Mouse (Mus musculus): ENCODE results near the gene Srbd1.

Gene Srbd1

DNA sequence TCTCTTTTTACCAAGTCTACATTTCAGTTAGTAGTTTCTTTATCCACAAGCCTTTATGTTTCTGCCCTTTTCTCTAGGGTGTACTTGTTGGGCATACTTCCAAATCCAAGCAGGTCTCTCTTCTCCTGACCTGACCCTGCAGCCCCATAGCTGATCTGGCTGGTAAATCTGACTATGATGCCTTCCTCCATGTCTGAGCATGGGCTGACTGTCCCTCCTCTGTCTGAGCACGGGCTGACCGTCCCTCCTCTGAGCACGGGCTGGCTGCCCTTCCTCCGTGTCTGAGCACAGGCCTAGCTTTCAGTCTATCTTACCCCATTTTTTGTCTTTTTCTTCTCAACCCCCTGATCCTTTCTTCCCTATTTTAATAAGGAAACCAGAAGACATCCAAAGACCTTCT lies 162.7 kb downstream of the Srbd1 start:
- DNase-seq (ENCODE audit: low spot score in 2 of 2): no peak

DNA sequence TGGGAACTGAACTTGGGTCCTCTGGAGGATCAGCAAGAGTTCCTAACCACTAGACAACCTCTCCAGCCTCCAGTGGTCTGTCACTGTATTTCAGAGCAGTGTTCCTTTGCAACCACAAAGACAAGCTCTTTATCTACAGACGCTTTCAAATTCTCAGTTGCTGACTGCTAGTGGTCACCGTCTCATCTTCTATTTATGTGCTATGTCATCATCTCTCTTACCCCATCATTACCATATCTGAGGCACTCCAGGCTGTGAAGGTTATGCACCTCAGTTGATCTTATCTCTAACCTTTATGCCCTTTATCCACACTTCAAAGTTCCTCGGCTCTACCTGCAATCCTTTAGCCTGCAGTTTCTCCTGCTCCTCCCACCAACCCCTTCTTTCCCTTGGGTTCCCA lies 163.1 kb downstream of the Srbd1 start:
- DNase-seq (ENCODE audit: low spot score in 2 of 2): no peak

DNA sequence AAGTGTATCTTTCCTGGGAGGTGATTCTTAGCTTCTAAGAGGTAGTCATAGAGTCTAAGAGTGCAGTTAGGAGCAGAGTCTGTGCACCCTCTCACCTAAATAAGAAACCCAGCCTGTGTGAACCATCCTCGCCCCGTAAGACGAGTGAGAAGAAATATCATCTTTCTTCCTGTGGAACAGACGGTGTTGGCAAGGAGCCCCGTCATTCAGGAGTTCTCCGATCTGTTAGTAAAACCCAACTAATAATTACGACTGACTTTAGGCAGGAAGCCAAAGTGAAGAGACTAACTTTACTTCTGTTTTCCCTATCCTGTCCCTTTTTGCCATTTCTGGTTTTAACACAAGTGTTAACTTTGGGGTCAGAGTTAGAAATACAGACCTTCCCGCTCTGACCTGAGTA lies 166.1 kb downstream of the Srbd1 start:
- no peak for DNase-seq (ENCODE audit: low spot score in 2 of 2)

DNA sequence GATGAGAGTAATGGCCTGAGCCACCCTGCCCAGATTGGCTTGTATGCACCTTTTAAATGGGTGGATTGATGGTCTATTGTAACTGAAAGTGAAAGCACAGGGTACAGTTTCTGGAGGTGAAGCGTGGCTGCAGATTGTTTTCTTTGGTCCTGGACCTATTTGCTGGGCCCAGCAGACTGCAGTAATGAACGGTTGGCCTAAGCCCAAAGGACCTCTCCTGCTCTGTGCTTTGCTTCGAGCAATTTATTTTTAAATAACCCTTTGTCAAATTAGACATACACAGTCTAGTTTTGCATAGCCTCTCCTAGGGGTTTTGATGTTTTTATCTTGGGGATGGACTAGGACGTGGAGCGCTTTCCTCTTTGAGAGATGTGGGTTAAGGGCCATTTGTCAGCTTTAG lies 169.9 kb downstream of the Srbd1 start:
- DNase-seq (ENCODE audit: low spot score in 2 of 2): no peak

DNA sequence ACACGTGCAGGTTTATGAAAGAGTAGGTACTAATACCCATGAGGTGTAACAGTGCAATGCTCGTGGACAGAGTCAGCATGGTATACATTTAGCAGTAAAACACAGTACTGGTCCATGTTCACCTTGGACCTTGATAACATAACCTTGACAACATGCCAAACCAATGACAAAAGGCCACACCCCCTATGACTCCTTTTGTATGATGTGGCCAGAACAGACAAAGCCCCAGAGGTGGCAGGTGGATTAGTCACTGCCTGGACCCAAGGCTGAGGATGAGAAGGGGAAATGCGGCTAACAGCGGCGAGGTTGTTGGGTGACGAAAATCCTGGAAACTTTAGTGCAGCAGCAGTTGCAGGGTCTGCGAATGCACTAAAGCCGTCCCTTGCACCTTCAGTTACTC lies 170.4 kb downstream of the Srbd1 start:
- no peak for DNase-seq (ENCODE audit: low spot score in 2 of 2)

DNA sequence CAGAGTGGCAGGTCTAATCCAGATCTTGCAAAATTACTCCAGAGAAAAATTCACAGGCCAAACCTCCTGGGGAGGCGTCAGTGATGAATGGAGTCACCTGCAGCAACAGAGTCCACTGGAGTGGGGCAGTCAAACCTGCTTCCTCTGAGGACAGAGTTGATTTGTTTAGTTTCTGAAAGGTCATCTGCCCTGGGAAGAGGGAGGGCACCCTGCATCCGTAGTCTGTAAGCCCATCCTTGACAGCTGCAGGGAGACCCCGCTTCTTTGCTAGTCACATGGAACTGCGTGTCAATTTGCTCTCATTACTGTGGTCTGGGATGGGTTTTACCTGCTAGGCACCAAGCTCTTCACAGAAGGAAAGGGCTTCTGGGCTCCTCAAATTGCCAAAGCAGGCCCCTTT lies 173.9 kb downstream of the Srbd1 start:
- no peak for DNase-seq (ENCODE audit: low spot score in 2 of 2)

DNA sequence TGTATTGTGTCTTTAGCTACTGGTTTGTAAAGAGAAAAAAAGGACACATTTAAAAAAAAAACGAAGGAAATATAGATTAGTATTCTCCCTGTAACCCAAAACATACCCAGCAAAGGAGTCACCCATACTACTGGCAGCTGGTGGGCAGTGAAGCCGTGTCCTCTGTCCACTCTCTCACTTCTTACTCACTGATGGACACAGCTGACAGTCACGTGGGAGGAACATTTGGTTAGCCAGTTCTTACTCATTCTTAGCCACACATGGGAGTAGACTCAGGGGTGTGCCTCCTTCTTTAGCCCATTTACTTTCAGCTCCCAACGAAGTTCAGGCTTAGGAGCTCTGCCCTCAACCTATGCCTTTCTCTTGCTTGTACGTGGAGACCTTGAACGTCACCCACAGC lies 183.3 kb downstream of the Srbd1 start:
- DNase-seq (ENCODE audit: low spot score in 2 of 2): no peak

DNA sequence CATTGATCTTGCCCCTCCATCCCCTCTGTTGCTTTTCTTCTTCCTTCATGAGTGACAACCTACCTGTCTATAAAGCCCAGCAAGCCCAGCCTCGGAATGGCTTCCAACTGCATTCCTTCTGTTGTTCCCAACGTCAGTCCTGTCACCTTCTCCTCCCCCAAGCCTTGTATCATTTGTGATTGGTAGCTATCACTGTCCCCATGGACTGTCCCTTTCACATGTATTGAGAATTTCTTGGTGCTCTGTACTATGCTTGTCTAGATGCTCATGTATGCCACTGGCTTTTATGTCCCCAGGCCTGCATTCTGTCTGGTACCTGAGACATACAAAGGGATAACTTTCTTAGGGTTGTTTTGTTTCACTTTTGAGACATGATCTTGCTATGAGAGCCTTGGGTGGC lies 193.2 kb downstream of the Srbd1 start:
- no peak for DNase-seq (ENCODE audit: low spot score in 2 of 2)

DNA sequence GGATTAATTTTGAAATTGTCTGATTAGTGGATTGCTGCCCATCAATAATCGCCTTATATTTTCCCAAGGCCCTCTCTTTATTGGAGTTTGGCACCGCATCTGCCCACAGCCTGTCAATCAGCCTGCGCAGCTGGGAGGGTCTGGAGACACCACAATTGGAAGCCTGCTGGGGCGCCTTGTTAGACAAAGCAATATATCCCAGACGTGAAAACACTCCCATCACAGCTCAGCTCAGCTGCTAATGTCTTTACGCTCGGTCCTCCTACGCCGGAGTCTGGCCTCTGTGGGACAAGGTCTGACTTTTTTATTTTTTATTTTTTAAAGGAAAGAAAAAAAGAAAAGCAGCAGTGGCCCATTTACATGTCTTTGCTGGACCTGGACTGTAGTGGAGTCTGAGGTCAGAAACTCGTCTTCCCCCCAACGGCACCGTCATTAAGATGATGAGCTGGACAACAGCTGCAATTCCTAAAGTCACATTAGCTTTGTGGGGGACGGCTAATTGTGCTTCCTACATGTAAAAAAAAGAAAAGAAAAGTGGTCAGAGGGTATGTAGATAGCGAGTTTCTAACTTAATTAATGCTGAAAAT lies 195.0 kb downstream of the Srbd1 start:
- no peak for DNase-seq (ENCODE audit: low spot score in 2 of 2)

DNA sequence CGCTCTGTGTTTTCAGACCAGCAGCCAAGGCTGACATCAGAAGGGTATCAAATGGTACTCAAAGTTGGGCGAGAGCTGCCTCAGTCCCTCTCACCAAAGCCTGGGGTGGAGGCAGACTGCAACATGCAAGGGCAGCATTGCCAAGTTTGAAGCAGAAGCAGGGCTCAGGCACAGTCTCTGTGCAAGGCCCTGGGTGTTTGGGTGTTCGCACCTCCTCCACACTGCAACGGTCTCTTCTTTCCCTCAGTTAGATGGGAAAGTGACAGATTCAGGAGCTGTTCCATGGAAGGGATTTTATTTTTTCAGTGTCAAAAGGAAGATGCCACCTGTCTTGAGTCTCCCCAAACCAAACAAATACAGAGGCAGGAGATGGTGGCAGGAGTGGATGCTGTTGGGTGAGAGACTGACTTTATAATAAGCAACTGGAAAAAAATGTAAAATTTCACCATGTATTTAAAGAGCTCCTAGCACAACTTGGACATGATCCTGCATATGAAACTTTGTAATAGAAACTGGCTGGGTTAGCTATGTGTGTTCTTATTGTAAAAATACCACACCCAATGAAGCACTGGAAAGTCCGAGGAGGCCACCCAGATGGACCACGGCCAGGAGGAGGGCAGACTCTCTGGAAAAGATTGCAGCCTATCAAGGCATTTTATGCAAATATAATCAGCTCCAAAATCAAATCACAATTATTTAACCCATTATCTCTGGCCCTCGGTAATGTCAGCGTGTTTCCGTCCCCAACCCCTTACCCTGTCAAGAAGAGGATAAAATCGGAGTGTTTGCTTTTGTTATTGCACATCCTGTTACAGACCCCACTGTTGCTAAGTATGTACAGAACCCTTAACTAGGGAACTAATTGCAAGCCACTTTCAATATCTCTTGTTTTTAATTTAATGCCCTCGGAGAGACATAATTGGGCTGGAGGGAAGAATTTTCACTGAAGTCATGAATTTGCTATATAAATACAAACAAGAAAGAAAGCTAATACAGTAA lies 195.8 kb downstream of the Srbd1 start:
- DNase-seq (ENCODE audit: low spot score in 2 of 2): peak; percentile 11 to 30

DNA sequence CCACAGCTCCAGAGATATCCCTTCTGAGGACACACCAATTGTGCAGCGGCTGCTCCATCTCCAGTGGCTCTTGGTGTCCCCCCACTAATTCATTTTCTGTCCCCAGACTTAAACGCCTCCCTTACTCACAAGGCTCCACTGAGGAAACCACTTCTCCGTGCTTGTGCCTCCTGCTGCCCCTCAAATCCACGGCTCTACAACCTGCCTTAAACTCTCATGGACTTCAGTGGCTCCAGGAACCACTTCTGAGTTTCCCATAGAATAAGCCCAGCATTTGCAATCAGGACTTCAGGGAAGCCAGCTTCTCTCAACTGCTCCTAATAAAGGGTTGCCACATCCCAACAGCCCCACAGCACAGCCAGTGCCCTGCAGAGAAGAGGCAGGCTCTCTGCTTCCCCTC lies 200.2 kb downstream of the Srbd1 start:
- no peak for DNase-seq (ENCODE audit: low spot score in 2 of 2)

DNA sequence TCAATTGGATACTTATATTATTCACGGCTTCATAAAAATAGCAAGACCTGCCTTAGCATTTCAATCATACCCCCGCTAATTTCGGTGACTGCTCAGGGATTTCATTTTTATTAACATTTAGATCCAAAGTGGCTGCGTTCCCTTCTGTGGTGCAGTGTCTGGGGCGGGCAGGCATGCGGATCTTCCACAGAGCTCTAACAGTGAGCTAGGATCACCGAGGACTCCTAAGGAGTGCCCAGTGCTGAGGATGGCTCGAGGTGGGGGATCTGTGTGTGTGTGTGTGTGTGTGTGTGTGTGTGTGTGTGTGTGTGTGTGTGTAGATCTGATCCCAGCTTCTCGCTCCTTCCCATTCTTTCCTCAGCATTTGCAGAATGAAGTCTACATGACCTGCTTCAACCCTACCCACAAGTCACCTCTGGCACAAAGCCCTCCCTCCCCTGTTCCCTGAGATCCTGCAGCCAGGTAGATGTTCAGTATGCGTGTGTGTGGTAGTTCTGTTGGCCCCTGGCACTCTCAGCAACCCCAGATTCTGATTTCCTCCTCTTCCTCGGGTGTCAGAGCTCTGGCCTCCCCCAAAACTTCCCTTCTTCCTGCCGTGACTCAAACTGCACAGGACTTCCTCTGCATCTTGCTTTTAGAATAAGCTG lies 200.9 kb downstream of the Srbd1 start:
- DNase-seq (ENCODE audit: low spot score in 2 of 2): no peak

DNA sequence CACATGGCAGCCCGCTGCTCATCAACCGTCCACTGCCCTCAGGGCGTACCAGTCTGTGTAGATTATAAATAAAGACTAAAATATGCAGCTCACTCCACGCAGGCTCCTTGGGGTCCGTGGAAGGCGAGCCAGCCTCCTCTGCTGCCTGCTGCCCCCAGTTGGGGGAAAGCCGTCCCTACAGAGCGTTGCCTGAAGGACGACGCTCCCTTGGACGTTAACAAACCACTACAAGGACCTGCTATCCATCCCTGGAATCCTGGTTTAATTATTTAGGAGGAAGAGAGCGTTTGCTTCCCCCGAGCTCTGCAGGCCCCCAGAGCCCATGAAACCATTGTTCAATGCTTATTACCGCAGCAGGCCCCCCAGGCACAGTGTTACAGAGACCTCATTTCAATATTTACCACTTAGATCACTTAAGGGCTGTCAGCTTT lies 201.4 kb downstream of the Srbd1 start:
- DNase-seq (ENCODE audit: low spot score in 2 of 2): no peak

DNA sequence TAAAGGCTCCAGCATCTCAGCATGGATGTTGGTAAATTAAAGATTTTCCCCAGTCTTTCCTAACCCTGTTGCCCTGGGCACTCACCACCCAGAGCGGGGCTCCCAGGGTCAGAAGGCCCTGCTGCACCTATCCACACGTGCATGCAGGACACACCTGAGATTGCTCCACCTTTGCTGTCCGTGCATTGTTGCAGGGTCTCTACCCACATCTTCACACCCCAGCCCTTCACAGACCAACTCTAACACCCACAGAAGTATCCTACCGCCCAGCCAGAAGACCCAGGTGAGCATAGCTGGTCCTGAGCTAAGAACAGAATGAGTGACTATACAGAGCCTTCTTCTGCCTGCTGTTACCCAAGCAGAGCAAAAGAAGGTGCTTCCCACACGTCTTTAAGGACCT lies 201.9 kb downstream of the Srbd1 start:
- no peak for DNase-seq (ENCODE audit: low spot score in 2 of 2)

DNA sequence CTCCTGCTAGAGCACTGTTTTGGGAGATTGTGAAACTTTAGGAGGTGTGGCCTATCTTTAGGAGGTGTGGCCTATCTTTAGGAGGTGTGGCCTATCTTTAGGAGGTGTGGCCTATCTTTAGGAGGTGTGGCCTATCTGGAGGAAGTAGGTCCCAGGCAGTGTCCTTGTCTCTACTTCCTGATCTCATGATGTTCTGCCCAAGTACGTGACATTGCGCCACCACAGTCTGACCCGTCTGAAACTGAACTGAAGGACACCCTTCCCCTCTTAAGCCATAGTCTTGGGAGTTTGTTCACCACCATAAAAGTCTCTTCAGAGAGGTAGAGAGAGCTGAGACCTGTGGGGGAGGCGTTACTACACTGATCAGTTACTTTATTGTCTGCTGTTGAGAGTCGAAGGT lies 202.9 kb downstream of the Srbd1 start:
- no peak for DNase-seq (ENCODE audit: low spot score in 2 of 2)

DNA sequence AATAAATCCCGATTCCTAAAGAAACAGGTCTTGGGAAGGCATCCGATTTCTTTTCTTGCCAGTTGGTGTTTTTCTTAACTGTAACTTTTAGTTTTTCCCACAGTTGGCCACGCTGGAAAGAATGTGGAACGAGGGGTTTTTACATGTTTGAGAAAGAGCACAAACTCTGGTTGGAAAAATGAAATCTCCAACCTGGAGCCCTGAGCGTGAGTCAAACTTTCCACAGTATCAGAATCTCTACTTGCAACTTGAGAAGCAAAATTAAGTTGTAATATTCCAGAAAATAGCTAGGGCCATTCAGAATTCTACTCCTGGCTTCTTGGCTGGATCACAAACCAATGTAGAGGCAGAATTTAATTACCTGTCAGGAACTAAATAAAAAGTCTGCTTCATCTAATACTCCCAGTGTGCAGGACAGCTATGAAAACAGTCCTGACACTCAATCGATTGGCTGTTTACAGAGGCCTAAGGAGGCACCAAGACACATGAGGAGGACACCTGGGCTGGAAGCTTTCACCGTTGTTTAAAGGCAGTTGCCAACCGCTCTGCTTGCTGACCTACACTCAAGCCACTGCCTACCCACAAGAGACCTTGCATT lies 203.7 kb downstream of the Srbd1 start:
- DNase-seq (ENCODE audit: low spot score in 2 of 2): no peak

DNA sequence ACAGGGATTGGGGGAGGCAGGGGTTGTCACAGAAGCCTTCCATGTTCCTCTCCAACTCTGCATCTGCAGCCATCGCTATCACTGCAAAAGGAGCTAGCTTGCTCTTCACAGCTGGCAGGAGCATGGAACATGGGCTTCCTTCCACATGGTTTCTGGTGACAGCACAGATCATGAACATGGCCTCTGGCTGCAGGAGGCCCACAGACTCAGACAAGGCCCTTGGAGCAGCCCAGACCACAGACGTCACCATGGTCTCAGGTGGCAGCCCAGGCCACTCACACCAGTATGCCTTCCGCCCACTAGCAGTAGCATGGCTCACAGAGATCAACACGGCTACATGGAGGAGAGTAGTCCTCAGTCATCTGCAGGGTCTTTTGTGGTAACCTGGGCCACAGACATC lies 207.8 kb downstream of the Srbd1 start:
- no peak for DNase-seq (ENCODE audit: low spot score in 2 of 2)

DNA sequence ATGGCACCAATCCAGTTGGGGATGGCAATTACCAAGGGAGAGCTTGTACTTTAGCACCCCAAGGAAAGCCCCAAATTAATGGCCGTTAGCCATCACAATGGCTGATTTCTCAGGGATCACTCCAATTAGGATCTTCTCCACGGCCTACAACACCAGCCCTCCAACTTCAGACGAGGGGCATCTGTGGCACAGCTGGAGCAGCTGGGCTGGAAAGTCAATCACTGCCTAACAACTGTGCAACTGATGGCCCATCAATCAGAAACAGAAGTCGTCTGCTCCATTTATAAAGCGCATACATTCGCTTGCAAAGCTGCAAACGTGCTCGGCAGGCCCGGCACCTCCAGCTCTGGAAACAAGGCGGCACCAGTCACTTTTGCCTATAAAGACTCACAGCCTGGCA lies 209.7 kb downstream of the Srbd1 start:
- no peak for DNase-seq (ENCODE audit: low spot score in 2 of 2)
